Mouse (Mus musculus): Measurements from ENCODE around the gene Apoa5.

GRCm38 (mm10) chr9:46316388-46316787 lies 48.0 kb downstream of the Apoa5 start:
- TF ChIP-seq CTCF (IDR thresholded peaks at IDR 0.05; ENCODE audit: extremely low read depth, insufficient read depth, insufficient read length, insufficient replicate concordance) (no peak), POLR2A (IDR thresholded peaks at IDR 0.05; ENCODE audit: low read depth, low read length) (no peak)
